Mouse (Mus musculus): Measurements from ENCODE around the gene Prf1. TPM values are rescaled to one million over a fixed set of nuclear protein-coding genes. Genes with fewer than 3 reads are reported as not detected.

Gene Prf1
- polyA plus RNA-seq (2016; fragmentation: Nextera tagmentation; extraction: Ambion mirVana): not detected in 2 replicates

DNA sequence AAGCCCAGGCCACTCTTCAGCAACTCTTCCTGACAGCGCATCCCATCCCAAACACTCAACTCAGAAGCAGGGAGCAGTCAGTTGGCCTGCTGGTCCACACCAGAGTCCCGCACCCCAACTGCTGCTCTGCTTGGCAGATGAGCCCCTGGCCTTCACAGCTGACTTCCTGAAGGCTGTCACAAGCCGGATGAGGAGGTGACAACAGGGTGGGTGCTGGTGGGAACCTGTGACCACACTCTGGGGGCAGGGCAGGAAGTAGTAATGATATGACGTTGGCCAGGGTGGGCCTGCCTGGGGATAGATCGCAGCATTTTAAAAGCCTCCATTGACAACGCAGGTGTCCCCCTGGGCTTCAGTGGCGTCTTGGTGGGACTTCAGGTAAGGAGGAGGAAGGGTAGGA lies at the start of gene Prf1:
Gene Prf1 (plus strand): TSS at position 357 of the 400 bp plus-strand sequence.
- Histone ChIP-seq H3K4me2 (replicated peaks) (no peak within 1 kb of the TSS), H3K27ac (no peak within 1 kb of the TSS), H3K4me1 (no peaks in the 10 kb centered on the region), H3K36me3 (no peaks in the 10 kb centered on the region), H3K27me3 (no peaks in the 10 kb centered on the region), H3K9me3 (no peaks in the 10 kb centered on the region), H3K9ac (no peak within 1 kb of the TSS), H3K4me3 (no peak within 1 kb of the TSS)
- whole genome bisulfite sequencing: 87% methylated on average over 7 of the region's 7 CpGs
- no peak for ATAC-seq (ENCODE audit: insufficient number of reproducible peaks, insufficient read depth, low FRiP score, low TSS enrichment)

DNA sequence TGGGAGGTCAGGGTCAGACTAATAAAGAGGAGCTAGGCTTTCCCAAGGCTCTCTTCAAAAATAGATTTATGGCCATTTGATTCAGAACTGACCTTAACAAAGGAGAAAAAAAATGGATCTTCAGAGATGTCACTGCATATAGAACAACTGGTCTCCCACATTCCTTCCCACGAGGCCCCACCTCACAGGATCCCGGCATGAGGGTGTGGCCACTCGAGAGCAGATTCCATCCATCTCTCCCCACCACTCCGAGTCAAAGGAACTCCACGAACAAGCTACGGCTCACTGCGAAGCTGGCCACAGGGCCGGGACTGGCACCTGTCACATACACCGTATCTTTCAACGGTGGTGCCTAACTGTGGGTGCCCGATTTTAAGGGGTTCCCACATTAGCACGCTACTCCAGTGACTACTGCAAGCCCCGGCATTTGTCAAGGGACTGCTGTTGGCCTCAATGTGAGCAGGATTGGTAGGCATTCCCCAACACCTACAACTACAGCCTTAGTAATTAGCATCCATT lies 49.0 kb upstream of the Prf1 start:
- no peak overlapping the region for H3K4me2 ChIP-seq (replicated peaks)
- H3K4me1 ChIP-seq: peaks cover 4% of the 10 kb centered on the region; the same call in 1 of the 2 replicates
- no peaks in the 10 kb centered on the region for H3K27me3 ChIP-seq
- no peak overlapping the region for H3K27ac ChIP-seq
- H3K36me3 ChIP-seq: no peaks in the 10 kb centered on the region
- 82% methylated on average over 13 of the region's 13 CpGs for WGBS
- ATAC-seq (ENCODE audit: insufficient number of reproducible peaks, insufficient read depth, low FRiP score, low TSS enrichment): no peak
- no peaks in the 10 kb centered on the region for H3K9me3 ChIP-seq
- no peak overlapping the region for H3K9ac ChIP-seq
- no peak overlapping the region for H3K4me3 ChIP-seq

DNA sequence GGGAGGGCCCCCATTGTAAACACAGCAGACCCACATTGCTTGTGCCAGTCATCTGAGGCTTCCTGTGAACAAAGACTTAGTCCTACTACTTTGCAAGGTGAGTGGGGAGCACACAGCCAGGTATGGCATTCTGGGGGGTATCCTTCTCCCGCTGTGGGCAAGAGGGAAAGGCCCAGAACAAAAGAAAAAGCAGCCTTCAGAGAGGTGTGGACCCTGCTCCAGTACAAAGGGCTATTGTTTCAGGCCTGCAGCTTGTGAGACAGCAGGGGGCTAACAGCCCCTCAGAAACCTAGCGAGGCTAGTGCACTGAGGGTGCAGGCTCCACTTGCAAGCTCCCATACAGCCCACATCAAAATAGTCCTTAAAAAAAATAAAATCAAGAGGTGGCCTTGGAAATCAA lies 47.7 kb upstream of the Prf1 start:
- Histone ChIP-seq H3K4me3 (no peak overlapping the region), H3K27ac (no peak overlapping the region), H3K4me1 (peaks cover 4% of the 10 kb centered on the region; the same call in 1 of the 2 replicates), H3K9me3 (no peaks in the 10 kb centered on the region), H3K36me3 (no peaks in the 10 kb centered on the region), H3K9ac (no peak overlapping the region), H3K4me2 (replicated peaks) (no peak overlapping the region), H3K27me3 (no peaks in the 10 kb centered on the region)
- ATAC-seq (ENCODE audit: insufficient number of reproducible peaks, insufficient read depth, low FRiP score, low TSS enrichment): no peak
- 14% methylated on average over 2 of the region's 2 CpGs for WGBS

DNA sequence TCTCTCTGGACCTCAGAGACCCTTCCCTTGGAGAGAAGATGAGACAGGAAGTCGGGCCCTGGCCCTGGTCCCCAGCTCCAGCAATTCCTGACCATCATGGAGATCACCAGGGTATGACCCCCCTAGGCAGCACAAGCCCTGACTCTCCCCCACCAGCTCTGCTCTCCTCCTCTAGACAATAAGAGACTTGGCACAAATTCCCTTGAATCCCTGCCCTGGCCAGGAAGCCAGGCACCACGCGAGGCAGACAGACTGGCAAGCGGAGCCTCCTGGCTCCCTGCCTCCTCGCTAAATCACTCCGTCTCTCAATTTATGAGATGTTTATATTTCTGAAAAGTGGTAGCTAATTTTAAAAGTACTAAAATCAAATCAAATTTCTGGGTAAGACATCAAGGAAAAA lies 42.9 kb upstream of the Prf1 start:
- Histone ChIP-seq H3K9me3 (no peaks in the 10 kb centered on the region), H3K4me1 (peaks cover 3% of the 10 kb centered on the region; the same call in 1 of the 2 replicates), H3K4me2 (replicated peaks) (no peak overlapping the region), H3K36me3 (no peaks in the 10 kb centered on the region), H3K27ac (no peak overlapping the region), H3K27me3 (no peaks in the 10 kb centered on the region), H3K9ac (no peak overlapping the region), H3K4me3 (no peak overlapping the region)
- no peak for ATAC-seq (ENCODE audit: insufficient number of reproducible peaks, insufficient read depth, low FRiP score, low TSS enrichment)
- WGBS: 80% methylated on average over 6 of the region's 6 CpGs

DNA sequence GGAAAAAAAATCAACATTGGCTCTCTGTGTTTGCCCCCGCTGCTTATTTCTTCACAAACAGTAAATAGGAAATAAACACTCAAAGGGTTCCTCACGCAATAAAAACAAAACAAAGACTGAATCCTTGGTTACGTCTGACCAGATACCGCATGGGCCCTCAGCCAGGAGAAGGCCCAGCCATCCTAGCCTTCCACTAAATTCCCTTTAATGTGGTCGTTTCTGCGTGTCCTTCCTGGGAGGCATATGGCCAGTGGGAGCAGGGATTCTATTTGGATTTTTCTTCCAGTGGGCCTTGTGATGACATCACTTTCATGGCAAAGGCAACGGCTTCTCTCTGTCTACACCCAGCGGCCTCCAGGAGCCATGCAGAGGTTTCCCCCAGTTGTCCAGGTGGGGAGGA lies 42.4 kb upstream of the Prf1 start:
- Histone ChIP-seq H3K27ac (no peak overlapping the region), H3K9me3 (no peaks in the 10 kb centered on the region), H3K27me3 (no peaks in the 10 kb centered on the region), H3K4me2 (replicated peaks) (no peak overlapping the region), H3K4me1 (no peaks in the 10 kb centered on the region), H3K9ac (no peak overlapping the region), H3K4me3 (no peak overlapping the region), H3K36me3 (no peaks in the 10 kb centered on the region)
- ATAC-seq (ENCODE audit: insufficient number of reproducible peaks, insufficient read depth, low FRiP score, low TSS enrichment): no peak
- 88% methylated on average over 8 of the region's 8 CpGs for WGBS

GRCm38 (mm10) chr10:61256665-61257064 lies 41.0 kb upstream of the Prf1 start:
- no peak overlapping the region for H3K27ac ChIP-seq
- no peaks in the 10 kb centered on the region for H3K9me3 ChIP-seq
- H3K36me3 ChIP-seq: no peaks in the 10 kb centered on the region
- H3K4me1 ChIP-seq: no peaks in the 10 kb centered on the region
- H3K9ac ChIP-seq: no peak overlapping the region
- H3K4me3 ChIP-seq: no peak overlapping the region
- no peak for ATAC-seq (ENCODE audit: insufficient number of reproducible peaks, insufficient read depth, low FRiP score, low TSS enrichment)
- H3K27me3 ChIP-seq: no peaks in the 10 kb centered on the region
- 95% methylated on average over 9 of the region's 9 CpGs for WGBS
- no peak overlapping the region for H3K4me2 ChIP-seq (replicated peaks)

DNA sequence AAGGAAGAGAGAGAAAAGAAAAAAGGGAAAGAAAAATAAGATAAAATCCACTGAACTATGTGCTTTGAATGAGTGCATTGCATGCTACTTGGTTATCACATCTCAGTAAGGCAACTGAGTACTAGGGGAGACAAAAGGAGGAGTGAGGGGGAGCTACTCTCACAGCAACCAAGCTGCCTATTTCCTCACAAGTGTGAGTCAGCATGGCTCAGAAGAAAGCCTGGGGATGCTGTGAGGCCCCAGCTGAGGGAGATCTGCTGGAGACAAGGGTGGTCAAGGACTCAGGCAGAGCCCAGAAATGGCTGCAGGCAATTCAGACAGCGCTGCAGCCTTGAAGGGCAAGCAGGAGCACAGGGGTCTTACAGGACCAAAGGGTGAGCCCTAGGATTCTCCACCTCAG lies 39.5 kb upstream of the Prf1 start:
- H3K9me3 ChIP-seq: no peaks in the 10 kb centered on the region
- H3K4me1 ChIP-seq: no peaks in the 10 kb centered on the region
- WGBS: 83% methylated on average over 1 of the region's 1 CpGs
- H3K27ac ChIP-seq: no peak overlapping the region
- H3K27me3 ChIP-seq: no peaks in the 10 kb centered on the region
- H3K4me3 ChIP-seq: no peak overlapping the region
- no peak overlapping the region for H3K4me2 ChIP-seq (replicated peaks)
- ATAC-seq (ENCODE audit: insufficient number of reproducible peaks, insufficient read depth, low FRiP score, low TSS enrichment): no peak
- H3K9ac ChIP-seq: no peak overlapping the region
- H3K36me3 ChIP-seq: no peaks in the 10 kb centered on the region

DNA sequence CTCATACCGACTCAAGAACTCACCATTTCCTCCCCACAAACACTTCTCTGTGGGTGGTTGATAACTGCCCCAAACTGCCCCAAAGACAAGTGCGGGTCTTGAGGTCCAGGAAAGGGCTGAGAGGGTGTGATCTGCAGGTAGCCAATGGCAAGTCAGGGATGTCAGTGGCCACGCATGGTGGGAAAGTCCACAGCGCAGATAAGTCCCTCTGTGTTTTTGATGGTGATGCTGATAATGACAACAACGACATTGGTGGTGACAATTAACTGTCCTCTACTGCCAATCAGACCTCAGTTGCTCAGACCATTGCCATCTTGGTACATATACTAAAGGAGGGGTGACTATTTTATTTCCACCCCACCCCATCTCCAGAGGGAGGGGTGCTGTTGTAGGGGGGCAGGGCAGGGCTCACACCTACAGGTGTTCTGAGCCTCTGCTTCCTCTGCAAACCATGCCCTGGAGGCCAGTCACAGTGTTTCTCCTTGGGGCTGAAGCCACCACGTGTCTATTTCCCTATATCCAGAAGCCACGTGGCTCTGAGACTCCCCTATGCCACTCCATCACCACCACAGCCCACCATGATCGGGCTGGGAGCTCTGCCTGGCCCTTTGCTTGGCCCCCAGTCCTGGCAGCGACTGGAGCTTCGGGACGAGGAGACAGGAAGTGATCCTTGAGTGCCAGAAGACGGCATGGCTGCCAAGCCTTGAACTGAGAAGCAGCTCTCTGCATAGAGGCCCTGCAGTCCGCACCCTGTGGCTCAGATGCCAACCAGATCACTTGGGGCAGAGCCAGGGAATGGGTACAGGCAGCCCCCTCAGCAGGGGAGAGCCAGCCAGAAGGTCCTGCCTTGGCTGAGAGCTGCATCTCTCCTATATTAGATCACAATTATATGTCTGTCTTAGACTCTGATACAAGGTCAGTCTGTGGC lies 36.1 kb upstream of the Prf1 start:
- no peak overlapping the region for H3K4me2 ChIP-seq (replicated peaks)
- 69% methylated on average over 13 of the region's 13 CpGs for WGBS
- H3K27ac ChIP-seq: no peak overlapping the region
- H3K9me3 ChIP-seq: no peaks in the 10 kb centered on the region
- no peak for ATAC-seq (ENCODE audit: insufficient number of reproducible peaks, insufficient read depth, low FRiP score, low TSS enrichment)
- H3K4me3 ChIP-seq: no peak overlapping the region
- no peaks in the 10 kb centered on the region for H3K27me3 ChIP-seq
- H3K9ac ChIP-seq: no peak overlapping the region
- H3K36me3 ChIP-seq: no peaks in the 10 kb centered on the region
- H3K4me1 ChIP-seq: no peaks in the 10 kb centered on the region

- H3K4me3 ChIP-seq: no peak overlapping the region
- H3K27me3 ChIP-seq: no peaks in the 10 kb centered on the region
- no peak for ATAC-seq (ENCODE audit: insufficient number of reproducible peaks, insufficient read depth, low FRiP score, low TSS enrichment)
- H3K9ac ChIP-seq: no peak overlapping the region
- H3K4me1 ChIP-seq: no peaks in the 10 kb centered on the region
- no peaks in the 10 kb centered on the region for H3K36me3 ChIP-seq
- no peak overlapping the region for H3K27ac ChIP-seq
- WGBS: 86% methylated on average over 8 of the region's 8 CpGs
- H3K9me3 ChIP-seq: no peaks in the 10 kb centered on the region
- no peak overlapping the region for H3K4me2 ChIP-seq (replicated peaks)
These were observed 34.0 kb upstream of the Prf1 start for GRCm38 (mm10) chr10:61263606-61264005.

GRCm38 (mm10) chr10:61267378-61267777 lies 30.3 kb upstream of the Prf1 start:
- H3K36me3 ChIP-seq: no peaks in the 10 kb centered on the region
- H3K9me3 ChIP-seq: no peaks in the 10 kb centered on the region
- no peak overlapping the region for H3K27ac ChIP-seq
- 0 out of 2 replicates have a peak, but pooled peaks cover 4% of the 10 kb centered on the region for H3K27me3 ChIP-seq
- ATAC-seq (ENCODE audit: insufficient number of reproducible peaks, insufficient read depth, low FRiP score, low TSS enrichment): no peak
- H3K4me1 ChIP-seq: peaks cover 4% of the 10 kb centered on the region; the same call in 1 of the 2 replicates
- no peak overlapping the region for H3K4me2 ChIP-seq (replicated peaks)
- no peak overlapping the region for H3K9ac ChIP-seq
- no peak overlapping the region for H3K4me3 ChIP-seq
- WGBS: 59% methylated on average over 5 of the region's 5 CpGs

GRCm38 (mm10) chr10:61272089-61272626 lies 25.5 kb upstream of the Prf1 start:
- no peaks in the 10 kb centered on the region for H3K36me3 ChIP-seq
- H3K27ac ChIP-seq: no peak overlapping the region
- WGBS: 52% methylated on average over 8 of the region's 8 CpGs
- H3K27me3 ChIP-seq: 0 out of 2 replicates have a peak, but pooled peaks cover 6% of the 10 kb centered on the region
- no peak for ATAC-seq (ENCODE audit: insufficient number of reproducible peaks, insufficient read depth, low FRiP score, low TSS enrichment)
- H3K4me1 ChIP-seq: peaks cover 20% of the 10 kb centered on the region
- peak overlapping the region; percentile 91; the same call in 1 of the 2 replicates for H3K4me2 ChIP-seq (replicated peaks)
- H3K4me3 ChIP-seq: no peak overlapping the region
- no peak overlapping the region for H3K9ac ChIP-seq
- no peaks in the 10 kb centered on the region for H3K9me3 ChIP-seq

GRCm38 (mm10) chr10:61272631-61273030 lies 25.0 kb upstream of the Prf1 start:
- H3K36me3 ChIP-seq: no peaks in the 10 kb centered on the region
- 0 out of 2 replicates have a peak, but pooled peaks cover 6% of the 10 kb centered on the region for H3K27me3 ChIP-seq
- peak overlapping the region; percentile 91 for H3K4me2 ChIP-seq (replicated peaks)
- H3K9ac ChIP-seq: peak overlapping the region; percentile 72
- H3K4me3 ChIP-seq: peak overlapping the region; percentile 56
- 35% methylated on average over 5 of the region's 5 CpGs for WGBS
- peaks cover 20% of the 10 kb centered on the region for H3K4me1 ChIP-seq
- H3K27ac ChIP-seq: no peak overlapping the region
- H3K9me3 ChIP-seq: no peaks in the 10 kb centered on the region
- no peak for ATAC-seq (ENCODE audit: insufficient number of reproducible peaks, insufficient read depth, low FRiP score, low TSS enrichment)
